Mouse (Mus musculus): Measurements from ENCODE around the gene Rbm48. TPM values are rescaled to one million over a fixed set of nuclear protein-coding genes. Genes with fewer than 3 reads are reported as not detected.

Rbm48 gene
- polyA plus RNA-seq, 1 experiment from 2014 or later = 16.4 TPM

GRCm38 (mm10) chr5:3541871-3542270 is 54.5 kb downstream of the Rbm48 start:
- no peak overlapping the region for H3K27ac ChIP-seq (ENCODE audit: low read depth, low read length)
- H3K4me3 ChIP-seq (ENCODE audit: low read depth, low read length) = no peak overlapping the region
- WGBS = 75% methylated on average over 6 of the region's 6 CpGs
- no peak overlapping the region for H3K9ac ChIP-seq (ENCODE audit: low read length)
- H3K4me2 ChIP-seq (ENCODE audit: low read depth) = no peak overlapping the region
- no peak for ATAC-seq (ENCODE audit: insufficient read depth, low FRiP score, low TSS enrichment)
- peaks cover 9% of the 10 kb centered on the region; the same call in 1 of the 2 replicates for H3K4me1 ChIP-seq (ENCODE audit: control insufficient read depth, insufficient read depth, low read length)
- H3K36me3 ChIP-seq (ENCODE audit: control insufficient read depth, insufficient read depth, low read length) = no peaks in the 10 kb centered on the region
- DNase-seq (ENCODE audit: low spot score) = no peak
- H3K9me3 ChIP-seq (ENCODE audit: control insufficient read depth, low read length) = no peaks in the 10 kb centered on the region
- H3K27me3 ChIP-seq (ENCODE audit: control insufficient read depth, insufficient read depth, low read length) = no peaks in the 10 kb centered on the region

GRCm38 (mm10) chr5:3538505-3539472 is 57.6 kb downstream of the Rbm48 start:
- no peak overlapping the region for H3K4me2 ChIP-seq (ENCODE audit: low read depth)
- no peaks in the 10 kb centered on the region for H3K27me3 ChIP-seq (ENCODE audit: control insufficient read depth, insufficient read depth, low read length)
- 68% methylated on average over 11 of the region's 11 CpGs for WGBS
- no peaks in the 10 kb centered on the region for H3K9me3 ChIP-seq (ENCODE audit: control insufficient read depth, low read length)
- H3K4me1 ChIP-seq (ENCODE audit: control insufficient read depth, insufficient read depth, low read length) = no peaks in the 10 kb centered on the region
- DNase-seq (ENCODE audit: low spot score) = no peak
- H3K4me3 ChIP-seq (ENCODE audit: low read depth, low read length) = no peak overlapping the region
- H3K9ac ChIP-seq (ENCODE audit: low read length) = no peak overlapping the region
- H3K27ac ChIP-seq (ENCODE audit: low read depth, low read length) = no peak overlapping the region
- ATAC-seq (ENCODE audit: insufficient read depth, low FRiP score, low TSS enrichment) = no peak
- no peaks in the 10 kb centered on the region for H3K36me3 ChIP-seq (ENCODE audit: control insufficient read depth, insufficient read depth, low read length)

GRCm38 (mm10) chr5:3536592-3537212 is 59.7 kb downstream of the Rbm48 start:
- no peaks in the 10 kb centered on the region for H3K27me3 ChIP-seq (ENCODE audit: control insufficient read depth, insufficient read depth, low read length)
- H3K9ac ChIP-seq (ENCODE audit: low read length) = no peak overlapping the region
- H3K9me3 ChIP-seq (ENCODE audit: control insufficient read depth, low read length) = no peaks in the 10 kb centered on the region
- no peak overlapping the region for H3K4me2 ChIP-seq (ENCODE audit: low read depth)
- H3K4me3 ChIP-seq (ENCODE audit: low read depth, low read length) = no peak overlapping the region
- H3K27ac ChIP-seq (ENCODE audit: low read depth, low read length) = no peak overlapping the region
- no peaks in the 10 kb centered on the region for H3K36me3 ChIP-seq (ENCODE audit: control insufficient read depth, insufficient read depth, low read length)
- no peak for DNase-seq (ENCODE audit: low spot score)
- H3K4me1 ChIP-seq (ENCODE audit: control insufficient read depth, insufficient read depth, low read length) = no peaks in the 10 kb centered on the region
- ATAC-seq (ENCODE audit: insufficient read depth, low FRiP score, low TSS enrichment) = no peak
- 73% methylated on average over 3 of the region's 3 CpGs for WGBS

Other genes with a start within 250 kb of the Rbm48 start
- gene Fam133b, start 52.8 kb downstream of the Rbm48 start, polyA plus RNA-seq (2014; fragmentation: Nextera tagmentation; extraction: Ambion mirVana) = 35.4 and 36.8 TPM in 2 replicates
- 2.5 and 3.0 TPM in 2 replicates for gene 1700109H08Rik, start 25.0 kb downstream of the Rbm48 start, polyA plus RNA-seq (2014; fragmentation: Nextera tagmentation; extraction: Ambion mirVana)
- 14.7 and 17.0 TPM in 2 replicates for gene Pex1, start 519 bp downstream of the Rbm48 start, polyA plus RNA-seq (2014; fragmentation: Nextera tagmentation; extraction: Ambion mirVana)
- gene Tmbim7, start 54.6 kb upstream of the Rbm48 start, polyA plus RNA-seq (2014; fragmentation: Nextera tagmentation; extraction: Ambion mirVana) = not detected in 2 replicates
- 73.1 and 77.4 TPM in 2 replicates for gene Gatad1, start 60.6 kb upstream of the Rbm48 start, polyA plus RNA-seq (2014; fragmentation: Nextera tagmentation; extraction: Ambion mirVana)
- gene Ankib1, start 206.3 kb upstream of the Rbm48 start, polyA plus RNA-seq (2014; fragmentation: Nextera tagmentation; extraction: Ambion mirVana) = 17.3 and 17.4 TPM in 2 replicates
- 61.3 and 62.8 TPM in 2 replicates for gene Krit1, start 206.6 kb upstream of the Rbm48 start, polyA plus RNA-seq (2014; fragmentation: Nextera tagmentation; extraction: Ambion mirVana)
- gene Lrrd1, start 248.6 kb upstream of the Rbm48 start, polyA plus RNA-seq (2014; fragmentation: Nextera tagmentation; extraction: Ambion mirVana) = 0.20 TPM in 1 of 2 replicates, not detected in the other

All from neural tube, embryonic 11.5 days (tissue).